Mouse (Mus musculus) liver, postnatal 0 days (tissue): ENCODE results near the gene Selenot. TPM values are rescaled to one million over a fixed set of nuclear protein-coding genes. Genes with fewer than 3 reads are reported as not detected.
A peak's percentile ranks its signal among the peaks of the same experiment; 100 is the strongest.
"Not testable (repeated sequence)": the region's sequence is repeated elsewhere in the genome, so short reads cannot be mapped to it uniquely, and the experiment has no call there.

ENCODE experiments used
- ATAC-seq: fragments of 200-750 bp; cut with Nextera tagmentation; 2 replicates; pipeline ENCODE4 v1.8.0; 2017; ENCODE audit warnings: mild to moderate bottlenecking, moderate library complexity
- DNase-seq: peaks from one replicate; pipeline ENCODE4 v3.0.0-alpha.2; 2016
- H3K27ac ChIP-seq: fragments of 300-500 bp; sonication (generic); 2 replicates; pipeline ENCODE4 v1.5.1; 2014; ENCODE audit warnings: antibody characterized with exemption, moderate library complexity, mild to moderate bottlenecking, low read depth
- H3K27me3 ChIP-seq: fragments of 300-500 bp; sonication (generic); 2 replicates; pipeline ENCODE4 v1.6.1; 2014; ENCODE audit warnings: low read length, control low read depth, mixed read lengths; ENCODE audit not compliant: insufficient read depth
- H3K36me3 ChIP-seq: fragments of 300-500 bp; sonication (generic); replicated peaks from 2 replicates; pipeline ENCODE4 v1.6.1; 2014; ENCODE audit warnings: mild to moderate bottlenecking, control low read depth, low read length, moderate library complexity, mixed read lengths; ENCODE audit not compliant: insufficient read depth
- H3K4me1 ChIP-seq: fragments of 300-500 bp; sonication (generic); 2 replicates; pipeline ENCODE4 v1.6.1; 2014; ENCODE audit warnings: antibody characterized with exemption, mild to moderate bottlenecking, control low read depth; ENCODE audit not compliant: insufficient read depth
- H3K4me2 ChIP-seq: fragments of 300-500 bp; sonication (generic); 2 replicates; pipeline ENCODE4 v1.6.1; 2014; ENCODE audit warnings: low read depth, mild to moderate bottlenecking, low read length, moderate library complexity, mixed read lengths
- H3K4me3 ChIP-seq: fragments of 300-500 bp; sonication (generic); 2 replicates; pipeline ENCODE4 v1.5.1; 2014; ENCODE audit warnings: low read depth, low read length
- H3K9ac ChIP-seq: fragments of 300-500 bp; sonication (generic); replicated peaks from 2 replicates; pipeline ENCODE4 v1.6.1; 2014; ENCODE audit warnings: mild to moderate bottlenecking, moderate library complexity
- H3K9me3 ChIP-seq: fragments of 300-500 bp; sonication (generic); 2 replicates; pipeline ENCODE4 v1.6.1; 2016; ENCODE audit warnings: mild to moderate bottlenecking, control low read depth, low read length, mixed read lengths
- CTCF ChIP-seq: sonication (generic); IDR thresholded peaks from 2 replicates; pipeline ENCODE4 v1.5.1; 2016; ENCODE audit warnings: antibody characterized with exemption, low read depth
- EP300 ChIP-seq: IDR thresholded peaks from 2 replicates; pipeline ENCODE4 v1.6.1; 2016; ENCODE audit warnings: antibody characterized with exemption, low read depth, mild to moderate bottlenecking
- WGBS: fragments of 180-500 bp; shearing (Covaris S2); extraction: QIAGEN DNeasy Blood & Tissue Kit; methylation state at CpG from one replicate; pipeline ENCODE4 v1.1.7; 2014; ENCODE audit not compliant: insufficient replicate concordance; 5-methylcytosine and 5-hydroxymethylcytosine counted together
- polyA plus RNA-seq: library from polyadenylated mRNA; unstranded; fragments of >200 nt; fragmentation: Nextera tagmentation; extraction: Ambion mirVana; gene quantifications from 2 replicates; pipeline ENCODE4 v1.2.1, GENCODE M21; 2015

Selenot gene
- polyA plus RNA-seq, 1 experiment from 2014 or later: 13.5 TPM

DNA sequence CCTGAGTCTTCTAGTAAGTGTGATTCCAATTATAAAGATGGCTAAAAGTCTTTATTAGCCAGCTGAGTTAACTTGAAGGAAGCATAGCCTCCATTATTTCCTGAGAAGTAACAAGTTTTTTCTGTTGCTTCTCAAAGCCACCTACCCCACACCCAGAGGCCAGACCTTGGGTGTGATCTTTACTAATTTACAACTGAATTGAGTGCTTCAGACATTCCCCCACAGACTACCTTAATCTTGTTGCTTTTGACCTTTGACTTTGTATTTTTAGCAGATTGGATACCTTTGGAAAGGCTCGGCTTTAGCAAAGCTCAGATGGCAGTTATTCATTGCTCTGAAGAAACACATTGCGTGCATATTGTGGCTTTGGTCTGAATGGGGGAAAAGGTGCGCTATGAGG, 5.6 kb upstream of the Selenot start:
- 81% methylated on average over 3 of the region's 3 CpGs for WGBS
- no peaks in the 10 kb centered on the region for H3K4me1 ChIP-seq
- H3K9ac ChIP-seq: no peak overlapping the region
- no peak for DNase-seq
- ATAC-seq: no peak
- no peak overlapping the region for H3K27ac ChIP-seq
- no peaks in the 10 kb centered on the region for H3K36me3 ChIP-seq
- H3K9me3 ChIP-seq: no peaks in the 10 kb centered on the region
- TF ChIP-seq CTCF (no peak), EP300 (no peak)
- H3K4me3 ChIP-seq: no peak overlapping the region
- H3K4me2 ChIP-seq: no peak overlapping the region
- no peaks in the 10 kb centered on the region for H3K27me3 ChIP-seq

DNA sequence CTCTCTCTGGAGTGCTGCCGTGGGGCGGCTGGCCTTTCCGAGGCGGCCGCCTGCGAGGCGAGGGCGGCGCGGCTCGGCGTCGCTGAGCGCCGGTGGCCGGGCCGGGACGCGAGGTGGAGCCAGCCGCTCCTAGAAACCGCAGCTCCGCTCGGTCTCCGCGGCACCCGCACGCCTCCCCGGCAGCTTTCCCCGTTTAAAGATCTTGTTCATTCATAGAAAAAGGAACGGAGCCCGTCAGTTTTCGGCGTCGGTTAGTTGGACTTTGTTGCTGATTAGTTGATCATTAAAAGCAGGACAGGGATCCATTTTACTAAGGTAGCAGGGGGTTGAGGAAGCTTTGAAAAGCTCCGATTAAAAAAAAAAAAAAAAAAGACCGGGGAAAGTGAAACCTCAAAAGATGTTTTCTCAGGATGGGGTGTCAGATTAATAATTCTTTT, 649 bp downstream of the Selenot start:
- Histone ChIP-seq H3K4me1 (peaks cover 16% of the 10 kb centered on the region), H3K27ac (peak overlapping the region; percentile 100), H3K4me3 (peak overlapping the region; percentile 97), H3K9ac (peak overlapping the region; percentile 100), H3K4me2 (peak overlapping the region; percentile 67), H3K36me3 (peaks cover 7% of the 10 kb centered on the region), H3K27me3 (no peaks in the 10 kb centered on the region), H3K9me3 (no peaks in the 10 kb centered on the region)
- 5% methylated on average over 35 of the region's 36 CpGs for WGBS
- TF ChIP-seq EP300 (no peak), CTCF (no peak)
- ATAC-seq (peak; percentile 78), DNase-seq (peak; percentile 70)

GRCm38 (mm10) chr3:58577506-58578050, 1.1 kb downstream of the Selenot start:
- Histone ChIP-seq H3K4me1 (peaks cover 20% of the 10 kb centered on the region), H3K9me3 (no peaks in the 10 kb centered on the region), H3K36me3 (peaks cover 7% of the 10 kb centered on the region), H3K27ac (peak overlapping the region; percentile 100), H3K4me3 (peak overlapping the region; percentile 97), H3K27me3 (no peaks in the 10 kb centered on the region), H3K4me2 (peak overlapping the region; percentile 67), H3K9ac (peak overlapping the region; percentile 100)
- DNase-seq: no peak
- peak; percentile 26; the same call in 1 of the 2 replicates for ATAC-seq
- WGBS: 15% methylated on average over 8 of the region's 8 CpGs
- TF ChIP-seq CTCF (no peak), EP300 (0 out of 2 replicates have a peak, but pooled peaks have one; percentile 25)

DNA sequence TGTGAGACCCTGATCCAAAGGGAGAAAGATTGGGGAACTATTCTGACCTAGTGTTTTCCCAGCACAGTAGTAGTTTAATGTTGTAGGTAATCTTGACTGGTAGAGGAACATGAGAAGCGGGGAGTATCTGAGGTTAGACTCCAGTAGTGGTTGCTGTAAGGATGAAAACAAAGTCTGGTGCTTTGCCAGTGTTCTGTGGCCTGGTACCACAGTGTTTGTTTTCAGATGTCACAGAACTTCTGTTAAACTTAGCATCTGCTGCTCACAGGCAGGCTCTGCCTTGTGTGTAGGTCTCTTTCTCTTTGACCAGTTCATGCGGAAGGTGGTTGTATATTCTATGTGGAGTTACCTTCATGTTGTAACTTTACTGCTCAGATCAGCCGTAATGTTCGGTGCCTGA, 5.1 kb downstream of the Selenot start:
- Histone ChIP-seq H3K9me3 (no peaks in the 10 kb centered on the region), H3K4me1 (peaks cover 26% of the 10 kb centered on the region), H3K4me3 (no peak overlapping the region), H3K27me3 (no peaks in the 10 kb centered on the region), H3K36me3 (peaks cover 15% of the 10 kb centered on the region), H3K27ac (no peak overlapping the region), H3K9ac (no peak overlapping the region), H3K4me2 (no peak overlapping the region)
- TF ChIP-seq CTCF (no peak), EP300 (no peak)
- no peak for ATAC-seq
- WGBS: 76% methylated on average over 4 of the region's 4 CpGs
- DNase-seq: no peak

- DNase-seq (no peak), ATAC-seq (no peak)
- TF ChIP-seq EP300 (no peak), CTCF (no peak)
- Histone ChIP-seq H3K27ac (0 out of 2 replicates have a peak overlapping the region, but pooled peaks have one; percentile 4), H3K4me3 (no peak overlapping the region), H3K9ac (no peak overlapping the region), H3K4me1 (peaks cover 26% of the 10 kb centered on the region), H3K4me2 (no peak overlapping the region), H3K27me3 (no peaks in the 10 kb centered on the region), H3K36me3 (peaks cover 20% of the 10 kb centered on the region), H3K9me3 (no peaks in the 10 kb centered on the region)
- 42% methylated on average over 5 of the region's 5 CpGs for WGBS
These were observed 5.9 kb downstream of the Selenot start for GRCm38 (mm10) chr3:58582297-58582696.

- Histone ChIP-seq H3K9me3 (no peaks in the 10 kb centered on the region), H3K27ac (no peak overlapping the region), H3K9ac (no peak overlapping the region), H3K4me2 (no peak overlapping the region), H3K36me3 (peaks cover 26% of the 10 kb centered on the region), H3K27me3 (no peaks in the 10 kb centered on the region), H3K4me3 (no peak overlapping the region), H3K4me1 (peaks cover 24% of the 10 kb centered on the region)
- WGBS: 57% methylated on average over 5 of the region's 5 CpGs
- DNase-seq (no peak), ATAC-seq (peak; percentile 64)
- no peak for TF ChIP-seq EP300
- TF ChIP-seq CTCF: no peak
These were observed 6.5 kb downstream of the Selenot start for GRCm38 (mm10) chr3:58582788-58583426.

DNA sequence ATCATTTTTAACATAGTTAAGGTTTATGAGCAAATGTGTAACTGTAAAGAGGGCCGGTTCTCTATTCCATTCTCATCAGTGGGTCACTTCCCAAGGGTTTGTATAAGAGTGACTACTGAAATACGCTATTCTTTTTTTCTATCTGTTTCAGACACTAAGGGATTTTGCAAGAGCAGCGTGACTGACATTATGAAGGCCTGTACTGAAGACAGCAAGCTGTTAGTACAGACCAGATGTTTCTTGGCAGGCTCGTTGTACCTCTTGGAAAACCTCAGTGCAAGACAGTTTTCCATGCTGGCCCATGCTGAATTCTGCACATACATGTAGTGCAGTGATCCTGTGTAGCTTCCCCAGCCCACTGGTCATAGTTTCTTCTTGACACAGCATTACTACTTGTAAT, 14.1 kb downstream of the Selenot start:
- not testable (repeated sequence) for H3K4me3 ChIP-seq, H3K4me2 ChIP-seq, H3K27ac ChIP-seq, ATAC-seq, H3K9me3 ChIP-seq, H3K9ac ChIP-seq, H3K4me1 ChIP-seq, DNase-seq, H3K27me3 ChIP-seq
- peaks cover 38% of the 10 kb centered on the region for H3K36me3 ChIP-seq
- WGBS: 90% methylated on average over 4 of the region's 4 CpGs

DNA sequence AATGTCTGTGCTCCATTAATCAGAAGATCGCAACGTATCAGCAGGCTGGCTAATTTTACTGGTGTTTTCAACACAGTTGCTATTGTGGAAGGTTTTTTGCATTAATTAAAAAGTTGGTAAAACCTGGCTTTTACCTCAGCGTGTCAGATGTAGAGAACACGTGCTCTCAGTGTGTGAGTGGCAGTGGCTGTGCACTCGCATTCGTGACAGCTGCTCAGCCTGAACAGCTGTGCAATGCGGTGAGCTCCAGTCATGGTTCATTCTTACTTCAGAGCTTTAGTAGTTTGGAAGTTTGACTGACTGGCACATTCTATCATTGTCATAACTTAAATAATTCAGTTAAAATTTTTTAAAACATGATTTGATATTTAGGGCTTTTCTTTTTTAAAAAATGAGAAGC, 16.2 kb downstream of the Selenot start:
- not testable (repeated sequence) for H3K27me3 ChIP-seq, H3K4me1 ChIP-seq, H3K27ac ChIP-seq, H3K4me2 ChIP-seq, H3K9ac ChIP-seq, H3K4me3 ChIP-seq, ATAC-seq, H3K9me3 ChIP-seq, DNase-seq
- H3K36me3 ChIP-seq: peaks cover 21% of the 10 kb centered on the region
- 92% methylated on average over 7 of the region's 7 CpGs for WGBS
